Mouse (Mus musculus): Measurements from ENCODE around the gene Fry.

The Fry gene

GRCm38 (mm10) chr5:150543184-150543583, 424.7 kb downstream of the Fry start:
- DNase-seq (ENCODE audit: low spot score): no peak
